Mouse (Mus musculus): ENCODE measurements around the gene Stox2.

Stox2 gene

DNA sequence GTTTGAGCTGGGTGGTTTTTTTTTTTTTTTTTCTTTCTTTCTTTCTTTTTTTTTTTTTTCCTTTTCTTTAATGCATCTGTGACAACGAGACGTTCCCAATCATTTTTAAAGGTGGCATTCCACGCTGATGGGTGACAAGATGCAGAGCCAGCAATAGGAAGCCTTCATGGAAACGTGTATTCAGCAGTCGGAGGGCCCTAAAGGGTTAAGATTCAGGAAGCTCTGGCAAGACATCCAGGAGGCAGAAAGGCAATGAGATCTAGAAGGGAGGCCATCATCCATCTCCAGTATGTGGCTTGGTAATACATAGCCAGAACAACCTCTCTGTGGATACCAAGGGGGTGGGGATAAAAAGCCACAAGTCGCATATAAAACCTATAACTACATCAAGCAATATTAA lies 156.5 kb downstream of the Stox2 start:
- no peak for DNase-seq (ENCODE audit: low read depth)

DNA sequence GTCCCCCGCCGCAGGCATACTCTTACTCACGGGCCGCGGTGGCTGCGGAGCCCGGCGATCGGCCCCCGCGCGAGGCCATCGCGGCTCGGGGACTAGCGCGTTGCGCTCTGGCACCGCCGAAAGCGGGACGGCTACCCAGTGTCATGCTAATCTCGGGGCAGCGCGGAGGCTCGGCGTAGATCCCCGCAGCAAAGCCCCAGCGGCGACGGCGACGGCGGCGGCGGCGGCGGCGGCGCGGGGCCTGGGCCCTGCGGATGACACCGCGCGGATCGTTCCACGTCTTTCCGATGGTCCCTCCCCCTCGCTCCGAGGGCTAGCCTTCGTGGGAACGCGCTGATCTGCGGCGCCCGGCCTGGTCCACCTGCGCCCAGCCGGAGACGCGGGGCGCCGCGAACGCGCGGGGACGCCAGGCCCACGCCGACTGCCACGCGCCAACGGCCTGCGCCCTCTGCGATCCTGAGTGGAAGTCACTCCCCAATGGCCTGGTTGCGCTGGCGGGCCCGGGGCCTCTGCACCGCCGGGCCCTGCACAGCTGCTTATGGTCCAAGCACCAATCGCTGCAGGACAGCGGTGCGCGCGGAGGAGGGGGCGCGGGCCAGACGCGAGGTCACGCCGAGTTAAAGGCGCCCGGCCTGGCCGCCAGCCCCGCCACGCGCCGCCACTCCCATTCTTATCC lies 157.2 kb downstream of the Stox2 start:
- no peak for DNase-seq (ENCODE audit: low read depth)

DNA sequence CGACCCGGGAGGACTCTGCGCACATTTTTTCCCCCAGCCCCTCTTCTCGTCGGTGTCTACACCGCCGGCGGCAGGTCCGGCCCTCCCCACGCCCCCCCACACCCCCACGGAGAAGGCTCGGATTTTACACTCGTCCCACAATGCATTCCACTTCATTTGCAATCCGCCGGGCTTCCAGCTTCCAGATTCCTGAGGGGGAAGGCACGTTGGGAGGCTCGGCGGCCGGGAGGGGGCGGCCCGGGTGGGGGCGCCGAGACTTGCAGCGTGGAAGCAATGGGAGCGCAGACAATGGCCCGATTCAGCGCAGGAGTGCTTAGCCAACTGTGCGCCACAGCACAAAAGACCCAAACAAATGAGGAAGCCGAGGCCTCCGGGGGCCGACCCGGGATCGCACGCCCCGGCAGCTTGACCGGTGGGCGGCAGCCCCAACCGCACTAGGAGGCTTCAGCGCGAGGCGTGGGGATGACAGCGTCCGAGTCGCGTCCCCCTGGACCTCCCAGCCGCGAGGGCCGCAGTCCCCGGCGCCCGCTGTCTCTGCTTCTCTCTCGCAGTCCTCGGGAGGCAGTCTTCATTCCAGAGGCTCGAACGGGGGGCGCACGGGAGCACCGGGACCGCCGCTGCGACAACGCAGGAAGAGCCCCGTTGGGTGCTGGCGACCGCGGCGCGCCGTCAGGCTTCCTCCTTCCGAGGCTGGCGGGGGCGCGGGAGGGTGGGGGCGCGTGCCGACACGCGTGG lies 157.9 kb downstream of the Stox2 start:
- DNase-seq (ENCODE audit: low read depth), result no peak

DNA sequence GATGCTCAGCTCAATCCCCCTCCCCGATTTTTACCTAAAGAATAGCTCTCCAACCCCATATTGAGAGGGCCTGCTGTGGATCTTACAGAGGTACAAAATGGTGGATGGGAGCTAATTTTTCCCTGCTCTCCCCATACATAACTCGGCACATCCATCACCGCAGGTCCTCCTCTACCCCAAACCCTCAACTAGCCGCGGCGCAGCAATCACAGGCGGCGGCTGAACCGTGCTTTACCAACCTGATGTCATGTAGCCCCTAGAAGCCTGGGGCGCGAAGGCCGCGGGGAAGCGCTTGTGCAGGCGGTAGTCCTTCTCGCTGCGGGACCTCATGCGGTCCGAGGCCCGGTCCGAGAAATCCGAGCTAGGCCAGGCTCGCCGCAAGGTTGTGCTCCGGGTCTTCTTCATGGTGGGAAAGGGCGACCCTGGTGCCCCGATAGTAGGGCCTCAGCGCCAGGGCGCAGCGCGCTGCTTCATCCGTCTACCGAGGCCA lies 158.5 kb downstream of the Stox2 start:
- no peak for DNase-seq (ENCODE audit: low read depth)

DNA sequence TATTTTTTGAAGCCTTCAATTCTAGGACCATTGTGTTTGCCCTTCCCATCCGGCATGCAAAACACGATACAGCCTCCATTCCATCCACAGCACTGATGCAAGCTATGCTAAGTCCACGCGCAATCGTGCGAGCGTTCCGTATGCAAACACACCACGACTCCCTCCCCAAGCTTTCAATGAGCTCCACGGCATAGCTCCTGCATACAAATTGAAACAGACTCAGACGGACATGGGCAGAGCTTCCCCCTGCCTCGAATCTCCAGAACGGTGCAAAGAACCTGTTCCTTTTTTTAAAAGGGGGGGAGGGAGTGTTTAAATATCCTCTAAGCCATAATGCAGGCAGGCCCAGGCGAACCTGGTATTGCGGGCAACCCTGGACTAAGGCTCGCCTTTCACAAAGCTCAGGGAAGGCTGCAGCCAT lies 159.0 kb downstream of the Stox2 start:
- DNase-seq (ENCODE audit: low read depth), result no peak

DNA sequence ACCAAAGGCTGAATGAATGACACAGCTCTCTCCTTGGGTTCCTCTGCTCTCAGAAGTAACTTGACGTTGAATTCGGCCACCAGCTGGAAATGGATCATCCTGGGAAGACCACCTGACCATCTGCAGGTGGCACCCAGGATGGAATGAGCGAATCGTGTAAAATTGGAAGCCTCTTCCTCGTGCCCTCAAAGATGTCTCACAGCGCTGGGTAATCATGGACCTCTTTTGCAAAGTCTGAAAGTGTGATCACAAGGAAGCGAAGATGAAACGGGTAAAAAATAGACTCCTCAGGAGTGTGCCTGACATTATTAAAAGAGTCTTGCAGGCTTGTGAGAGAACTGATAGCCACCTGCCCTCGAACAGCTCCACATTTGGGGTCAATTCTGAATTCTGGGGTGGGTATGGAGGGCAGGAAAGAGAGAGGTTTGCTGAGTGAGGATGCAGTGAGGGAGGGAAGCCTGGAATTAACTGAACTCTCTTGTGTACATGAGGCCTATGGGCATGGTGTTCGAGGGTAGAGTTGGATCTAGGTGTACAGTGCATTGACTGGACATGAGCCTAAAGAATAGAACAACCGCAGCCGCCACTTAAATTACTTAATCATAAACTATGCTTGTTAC lies 160.0 kb downstream of the Stox2 start:
- DNase-seq (ENCODE audit: low read depth), result no peak

DNA sequence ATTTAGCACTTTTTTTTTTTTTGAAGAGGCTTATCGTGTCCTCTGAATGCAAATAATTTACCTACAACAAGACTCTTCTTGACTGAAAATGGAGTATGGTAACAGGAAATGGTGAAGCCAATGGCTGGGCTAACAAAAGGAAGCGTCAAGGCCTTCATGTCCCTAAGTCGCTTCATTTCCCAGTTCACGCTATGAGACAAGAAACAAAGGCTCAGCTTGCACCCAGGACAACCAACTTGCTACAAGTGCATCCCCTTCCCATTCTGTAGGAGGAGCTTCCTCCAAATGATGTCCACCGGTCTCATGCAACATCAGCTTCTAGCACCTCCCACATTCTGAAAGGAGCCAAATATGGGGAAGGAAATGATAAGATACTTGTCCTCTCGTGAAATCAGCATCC lies 160.7 kb downstream of the Stox2 start:
- DNase-seq (ENCODE audit: low read depth), result no peak

DNA sequence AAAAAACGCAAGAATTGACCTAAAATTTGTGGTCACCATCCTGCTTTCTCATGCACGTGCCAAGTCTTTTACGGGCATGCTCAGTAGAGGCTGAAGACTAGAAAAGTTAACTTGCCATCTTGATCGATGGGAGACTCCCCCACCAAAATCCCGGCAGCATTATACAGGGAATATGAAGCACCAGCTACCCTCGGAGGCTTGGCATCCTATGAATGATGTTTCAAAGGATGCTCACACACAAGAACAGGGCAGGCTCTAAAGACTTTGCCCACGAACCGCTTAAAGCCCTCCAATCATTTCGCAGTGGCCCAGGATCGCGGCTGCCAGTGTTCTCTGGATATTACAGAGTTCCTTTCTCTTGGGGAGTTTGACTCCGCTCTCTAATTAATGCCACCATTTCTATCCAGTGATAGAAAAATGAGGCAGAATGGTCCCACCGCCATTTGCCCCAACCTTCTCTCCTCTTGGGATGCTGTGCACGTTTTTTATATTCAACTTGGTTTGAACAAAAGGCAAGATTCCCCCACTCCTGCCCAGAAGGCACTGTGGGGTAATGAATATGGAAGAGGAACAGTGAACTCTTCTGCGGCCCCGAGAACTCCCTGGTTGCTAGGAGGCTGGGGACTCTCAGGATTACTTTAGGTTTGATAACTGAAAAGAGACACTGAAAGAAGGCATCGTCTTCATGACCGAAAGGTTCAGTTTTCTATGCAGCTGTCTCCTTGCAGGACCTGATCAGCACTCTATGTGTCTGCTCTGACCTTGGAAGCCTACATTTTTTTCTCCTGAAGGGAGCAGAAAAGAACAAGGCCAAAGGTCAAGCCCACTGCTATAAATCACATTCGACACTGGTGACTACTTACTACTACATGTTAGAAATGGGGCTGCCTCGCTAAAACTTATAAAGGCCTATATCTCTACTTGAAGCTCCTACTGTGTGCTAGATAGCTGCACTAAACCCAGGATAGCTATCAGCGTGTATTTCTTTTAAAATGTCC lies 161.5 kb downstream of the Stox2 start:
- DNase-seq (ENCODE audit: low read depth), result no peak

DNA sequence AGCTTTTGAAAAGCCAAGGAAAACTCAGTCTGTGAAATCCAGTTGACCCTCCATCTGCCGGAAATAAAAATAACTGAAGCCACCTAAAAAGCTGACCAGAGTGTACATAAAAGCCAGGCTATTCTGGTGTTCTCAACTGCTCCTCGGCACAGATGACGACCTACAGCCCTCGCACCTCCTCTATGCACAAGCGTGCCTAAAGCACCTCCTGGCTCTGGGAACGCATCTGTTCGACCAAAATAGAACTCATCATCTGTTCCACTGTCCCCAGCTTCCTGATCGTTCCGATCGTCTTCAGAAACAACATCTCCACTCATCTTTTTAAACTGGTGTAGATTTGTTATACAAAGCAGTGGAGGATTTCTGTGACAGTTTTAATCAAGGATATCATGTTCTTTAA lies 166.3 kb downstream of the Stox2 start:
- no peak for DNase-seq (ENCODE audit: low read depth)

DNA sequence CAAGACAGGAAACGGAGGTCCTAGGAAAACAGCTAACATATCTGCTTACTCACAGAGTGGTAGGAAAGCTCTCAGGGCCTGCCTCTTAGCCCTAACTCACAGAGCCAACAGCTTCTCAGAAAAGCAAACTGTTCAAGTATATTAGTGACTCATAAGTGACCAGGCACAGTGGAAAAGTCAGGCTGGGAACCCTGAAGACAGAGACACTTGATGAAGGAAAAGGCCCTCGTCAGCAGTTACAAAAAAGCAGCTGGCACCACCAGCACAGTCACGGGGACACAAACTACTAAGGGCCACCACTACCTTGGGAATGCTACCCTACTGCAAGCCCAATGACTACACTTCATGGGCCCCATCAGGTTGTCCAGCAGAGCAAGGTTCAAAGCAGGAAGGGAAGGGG lies 168.0 kb downstream of the Stox2 start:
- no peak for DNase-seq (ENCODE audit: low read depth)

DNA sequence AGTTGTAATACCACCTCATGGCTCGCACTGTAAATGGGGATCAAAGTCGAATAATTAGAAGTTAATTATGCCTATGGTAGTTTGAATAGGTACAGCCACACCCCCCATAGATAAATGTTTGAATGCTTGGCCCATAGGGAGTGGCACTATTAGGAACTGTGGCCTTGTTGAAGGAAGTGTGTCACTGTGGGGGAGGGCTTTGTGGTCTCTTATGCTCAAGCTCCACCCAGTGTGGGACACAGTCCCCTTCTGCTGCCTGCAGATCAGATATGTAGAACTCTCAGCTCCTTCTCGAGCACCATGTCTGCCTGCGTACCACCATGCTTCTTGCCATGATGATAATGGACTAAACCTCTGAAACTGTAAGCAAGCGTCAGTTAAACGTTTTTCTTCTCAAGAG lies 177.2 kb downstream of the Stox2 start:
- DNase-seq (ENCODE audit: low read depth), result no peak

DNA sequence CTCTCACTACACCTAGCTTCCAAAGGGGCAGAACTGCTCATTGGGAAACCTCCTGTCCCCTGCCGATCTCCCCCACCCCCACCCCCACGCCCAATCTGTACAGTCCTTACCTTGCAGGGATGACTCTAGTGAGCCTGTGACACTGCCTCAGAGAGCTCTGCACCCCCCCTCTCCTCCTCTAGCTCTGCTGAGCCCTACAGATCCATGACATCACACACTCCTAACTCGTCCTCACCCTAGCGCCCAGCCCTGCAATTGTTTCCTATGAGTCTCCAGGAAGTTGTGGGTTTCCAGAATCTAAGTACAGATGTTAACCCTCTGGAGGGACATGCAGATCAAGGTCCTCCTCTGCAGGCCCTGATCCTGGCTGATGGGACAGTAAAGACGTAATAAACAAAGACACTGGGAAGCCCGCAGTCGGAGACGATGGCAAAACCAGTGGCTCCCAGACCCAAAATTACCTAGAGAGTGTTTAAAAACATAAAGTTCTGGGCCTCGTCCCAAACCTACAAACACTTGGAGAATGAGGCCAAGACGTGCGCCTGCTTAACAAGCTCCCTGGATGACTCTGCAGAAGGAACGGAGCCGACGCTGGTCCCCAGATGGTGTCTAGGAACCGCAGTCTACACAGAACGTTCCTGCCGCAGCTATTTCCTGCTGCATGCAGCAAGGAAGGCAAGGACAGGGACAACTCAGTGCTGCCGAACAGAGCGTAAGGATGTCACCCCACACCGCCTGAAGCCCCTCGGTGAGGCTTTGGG lies 177.9 kb downstream of the Stox2 start:
- DNase-seq (ENCODE audit: low read depth), result no peak

DNA sequence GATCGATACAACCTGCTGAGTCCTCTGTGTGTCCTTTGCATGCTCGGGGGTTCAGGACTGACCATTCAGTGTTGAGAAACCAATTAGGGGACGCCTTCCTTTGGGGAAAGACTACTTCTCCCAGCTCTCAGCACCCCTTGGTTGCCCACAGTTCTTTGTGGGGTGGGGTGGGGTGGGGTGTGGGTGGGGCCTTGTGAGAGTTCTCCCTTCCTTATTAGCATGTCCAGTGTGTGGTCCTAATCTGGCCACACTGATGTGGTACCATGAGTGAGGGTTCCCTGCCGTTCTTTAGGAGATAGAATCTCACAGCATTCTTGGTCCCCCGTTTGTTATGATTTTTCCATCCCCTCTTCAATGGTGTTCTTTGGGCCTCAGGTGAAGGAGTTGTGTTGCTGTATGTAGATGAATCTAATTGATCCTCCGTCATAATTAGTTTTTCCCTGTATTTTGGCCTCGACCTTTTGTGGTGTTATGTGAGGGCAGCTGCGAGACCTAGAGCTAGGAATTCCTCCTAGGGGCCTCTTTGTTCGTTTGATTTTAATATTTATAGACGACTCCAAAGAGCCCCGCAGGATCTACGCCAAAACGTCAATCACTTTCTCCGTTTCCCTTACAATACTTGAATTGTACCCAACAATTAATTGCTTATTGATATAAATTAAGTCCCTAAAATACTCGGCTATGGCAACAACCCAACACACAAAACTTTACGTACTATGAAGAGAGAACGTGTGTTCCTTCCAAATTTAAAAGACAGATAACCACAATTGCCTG lies 182.9 kb downstream of the Stox2 start:
- no peak for DNase-seq (ENCODE audit: low read depth)

DNA sequence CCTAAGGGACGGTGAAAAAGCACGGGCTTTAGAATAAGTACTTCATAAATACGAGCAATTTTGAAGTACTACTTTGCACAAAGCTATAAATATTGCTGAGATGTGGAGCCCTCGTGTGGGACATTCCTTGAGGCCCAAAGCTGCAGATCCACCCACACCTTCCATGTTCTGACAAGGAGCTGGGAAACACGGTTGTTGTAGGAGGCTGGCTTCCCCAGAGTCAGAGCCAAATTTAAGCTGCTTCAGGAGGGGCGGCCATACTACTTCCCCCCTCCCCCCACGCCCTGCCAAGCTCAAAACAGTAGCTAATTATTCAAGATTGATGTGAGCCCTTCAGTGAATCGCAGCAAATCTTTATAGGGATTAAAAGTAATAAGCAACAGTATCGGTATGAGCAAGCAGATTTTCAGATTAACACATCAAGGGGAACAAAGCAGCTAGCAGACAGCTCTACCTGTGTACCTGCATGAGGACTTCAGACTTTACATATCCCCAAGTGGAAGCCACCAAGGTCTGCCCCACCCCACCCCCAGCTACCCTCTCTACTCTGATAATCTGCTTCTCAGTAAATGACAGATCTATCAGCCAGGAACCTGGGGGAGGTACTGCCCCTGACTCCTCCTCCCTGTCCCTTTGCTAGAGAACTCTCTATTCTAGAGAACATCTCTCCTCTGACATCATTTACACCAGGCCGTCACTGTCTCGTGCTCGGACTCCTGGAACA lies 185.2 kb downstream of the Stox2 start:
- DNase-seq (ENCODE audit: low read depth), result no peak

DNA sequence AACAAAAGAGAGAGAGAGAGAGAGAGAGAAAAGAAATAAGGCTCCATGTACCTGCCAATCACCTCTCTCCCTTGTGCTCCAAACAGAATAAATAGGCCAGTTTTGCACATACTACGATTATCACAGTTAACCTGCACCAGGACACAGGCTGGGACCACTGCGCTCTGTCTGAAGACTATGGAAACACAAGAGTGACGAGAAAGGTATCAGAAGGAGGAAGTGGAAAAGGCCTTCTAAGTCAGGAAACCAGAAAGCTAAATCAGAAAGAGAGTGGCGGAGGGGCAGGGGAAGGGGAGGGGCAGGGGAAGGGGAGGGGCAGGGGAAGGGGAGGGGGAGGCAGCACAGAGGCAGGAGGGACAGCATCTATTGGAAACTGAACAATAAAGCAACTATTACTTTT lies 195.3 kb downstream of the Stox2 start:
- no peak for DNase-seq (ENCODE audit: low read depth)

DNA sequence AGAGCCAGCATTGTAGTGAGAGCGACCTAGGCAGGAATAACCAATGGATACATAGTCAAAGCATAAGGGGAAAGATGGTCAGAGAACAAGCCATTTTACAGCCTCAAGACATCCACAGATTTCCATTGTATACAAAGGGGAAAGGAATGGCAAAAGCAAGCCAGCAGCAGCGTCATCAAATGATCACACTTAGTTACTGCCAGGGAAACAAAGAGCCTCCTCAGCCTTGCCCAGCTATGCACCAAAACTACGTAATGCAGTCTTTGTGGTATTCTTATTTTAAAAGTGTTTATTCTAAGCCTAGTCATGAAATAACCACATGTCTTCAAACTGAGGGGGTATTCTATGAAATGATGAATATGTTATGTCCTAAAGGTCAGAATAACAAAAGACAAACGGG lies 201.0 kb downstream of the Stox2 start:
- DNase-seq (ENCODE audit: low read depth), result no peak

DNA sequence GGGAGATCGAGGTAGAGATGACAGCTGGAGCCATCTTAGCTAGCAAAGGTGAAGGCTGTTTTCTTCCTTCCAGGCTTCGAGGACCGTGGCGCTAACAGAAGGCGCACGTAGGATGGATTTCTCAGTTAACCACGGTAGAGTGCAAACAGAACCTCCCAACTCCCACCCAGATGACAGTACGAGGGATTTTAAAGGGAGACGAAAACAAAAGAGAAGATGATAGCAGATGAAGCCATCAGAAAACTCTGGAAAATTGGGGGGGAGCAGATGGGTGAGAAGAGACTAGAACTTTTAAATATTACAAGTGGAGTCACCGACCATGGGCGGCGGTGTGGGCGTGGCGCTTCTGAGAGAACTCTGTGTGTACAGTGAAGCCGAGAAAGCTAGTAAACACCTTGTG lies 202.0 kb downstream of the Stox2 start:
- no peak for DNase-seq (ENCODE audit: low read depth)

DNA sequence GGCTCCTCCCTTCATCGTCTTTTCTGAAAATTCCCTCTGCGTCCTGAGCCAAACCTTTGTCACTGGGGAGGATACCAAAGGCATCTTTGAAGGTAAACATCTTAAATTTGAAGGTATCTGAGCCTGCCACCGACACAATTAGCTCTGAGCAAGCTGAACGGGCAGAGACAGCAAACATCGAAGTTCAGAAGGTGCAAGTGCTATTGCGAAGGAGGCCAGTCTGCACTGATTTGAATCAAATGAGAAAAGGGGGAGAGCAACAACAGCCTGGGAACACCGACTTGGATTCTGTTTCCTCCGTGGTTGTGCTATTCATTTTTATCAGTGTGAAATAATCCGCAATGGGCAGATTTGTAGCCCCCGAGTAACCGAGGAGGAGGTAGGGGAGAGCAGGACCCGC lies 202.5 kb downstream of the Stox2 start:
- DNase-seq (ENCODE audit: low read depth), result no peak

DNA sequence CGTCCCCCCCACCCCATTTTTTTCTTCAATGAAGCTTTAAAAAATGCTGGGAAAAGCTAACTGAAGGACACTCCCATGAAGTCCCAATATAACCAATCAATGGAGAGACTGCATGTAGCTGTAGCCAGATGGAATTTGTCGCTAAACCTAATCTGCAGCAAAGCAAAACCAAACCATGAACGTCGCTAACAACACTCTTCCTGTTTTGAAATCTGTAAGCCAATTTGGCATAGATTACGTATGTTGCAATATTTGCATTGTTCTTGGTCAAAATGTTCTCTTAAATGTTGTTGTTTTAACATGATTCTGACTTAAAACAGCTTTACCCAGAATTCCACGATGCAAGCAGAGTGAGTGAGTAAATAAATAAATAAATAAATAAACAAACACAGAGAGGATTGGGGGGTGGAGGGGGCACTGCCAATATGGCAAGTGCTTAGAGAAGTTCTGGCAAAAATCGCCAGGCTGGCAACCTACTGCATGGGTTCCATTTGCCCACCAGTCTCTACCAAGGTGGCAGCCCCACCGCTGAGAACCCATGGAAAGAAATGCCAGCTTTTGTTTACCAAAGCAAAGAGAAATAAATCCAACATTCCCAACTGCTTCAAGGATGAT lies 203.0 kb downstream of the Stox2 start:
- DNase-seq (ENCODE audit: low read depth), result no peak
